In genomic region chr3:148446845-148447244, GRCm38 (mm10) we compare ENCODE assay signal across 17 mouse cellular contexts.
"Had no signal": no experiment of that assay in that cellular context is flagged by ENCODE, and none has a peak within 500 bp of the region (broad histone marks: within the 10 kb centered on the region; RNA-seq: fewer than 3 reads in every experiment).

No protein-coding gene starts in this region.

- H3K4me1 ChIP-seq: lung, embryonic 15.5 days; megakaryocyte, embryonic 14.5 days; midbrain, embryonic 15.5 days; neural tube, embryonic 12.5 days; stomach, embryonic 15.5 days had no signal

- H3K27ac ChIP-seq: lung, embryonic 15.5 days; macrophage; midbrain, embryonic 13.5 days; midbrain, embryonic 15.5 days; neural tube, embryonic 12.5 days; stomach, embryonic 15.5 days; stomach, postnatal 0 days had no signal

- H3K27me3 ChIP-seq: lung, embryonic 15.5 days; megakaryocyte, embryonic 14.5 days; midbrain, embryonic 13.5 days; midbrain, embryonic 15.5 days; neural tube, embryonic 12.5 days; stomach, embryonic 15.5 days had no signal

- ATAC-seq: lung, postnatal 0 days; midbrain, embryonic 13.5 days; midbrain, embryonic 15.5 days had no signal

- H3K36me3 ChIP-seq: lung, embryonic 15.5 days; midbrain, embryonic 13.5 days; midbrain, embryonic 15.5 days; neural tube, embryonic 12.5 days; stomach, embryonic 15.5 days had no signal

- H3K9me3 ChIP-seq: lung, embryonic 15.5 days; megakaryocyte, embryonic 14.5 days; midbrain, embryonic 13.5 days; midbrain, embryonic 15.5 days; neural tube, embryonic 12.5 days; stomach, embryonic 15.5 days had no signal

- H3K4me2 ChIP-seq: lung, embryonic 15.5 days; midbrain, embryonic 11.5 days; midbrain, embryonic 13.5 days; midbrain, embryonic 15.5 days; neural tube, embryonic 12.5 days; stomach, embryonic 15.5 days had no signal

- H3K9ac ChIP-seq: lung, embryonic 15.5 days; midbrain, embryonic 13.5 days; midbrain, embryonic 15.5 days; neural tube, embryonic 12.5 days; stomach, embryonic 15.5 days had no signal

- DNase-seq: lung, adult 2 months; lung, postnatal 14 days; lung, postnatal 36 days; right cerebral cortex, postnatal 14 days; thymus, adult 2 months; thymus, postnatal 25 days; thymus, postnatal 4 days had no signal

- H3K4me3 ChIP-seq: lung, embryonic 15.5 days; megakaryocyte, embryonic 14.5 days; midbrain, embryonic 13.5 days; midbrain, embryonic 15.5 days; neural tube, embryonic 12.5 days; stomach, embryonic 15.5 days had no signal
